Mouse (Mus musculus): Measurements from ENCODE around the gene Mafb.

GRCm38 (mm10) chr2:160348072-160348604, 18.7 kb downstream of the Mafb start:
- no peak for TF ChIP-seq EP300 (IDR thresholded peaks at IDR 0.05; ENCODE audit: insufficient read depth, low read depth, low read length)
- no peak for TF ChIP-seq POLR2A (IDR thresholded peaks at IDR 0.05; ENCODE audit: insufficient read depth, low read length)
- TF ChIP-seq CTCF (IDR thresholded peaks at IDR 0.05; ENCODE audit: low read depth, low read length): no peak
